In the genomic region with DNA sequence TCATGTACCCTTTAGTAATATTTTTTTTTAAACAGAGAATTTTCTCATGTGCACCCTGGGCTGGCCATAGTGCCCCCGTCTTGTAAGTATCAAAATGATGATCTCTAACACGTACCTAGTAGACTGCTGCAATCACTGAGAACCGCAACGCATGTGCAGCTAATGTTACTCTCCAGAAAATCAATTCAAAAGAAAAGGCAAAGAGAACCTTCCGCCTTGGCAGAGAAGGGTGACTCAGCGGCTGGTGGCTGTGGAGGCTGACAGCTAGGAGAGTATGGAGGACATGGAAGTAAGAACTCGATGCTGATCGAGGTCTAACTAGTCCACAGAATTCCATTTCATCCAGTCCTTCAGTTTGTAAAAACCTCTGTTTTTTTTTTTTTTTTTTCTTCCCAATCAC, we compare ENCODE assay signal across 27 mouse cellular contexts.
A peak's percentile ranks its signal among the peaks of the same experiment; 100 is the strongest.
DNase-seq lines count a peak whose midpoint lies in the region; ATAC-seq and TF ChIP-seq lines count a peak whose summit lies in the region.
"Had no signal": no experiment of that assay in that cellular context is flagged by ENCODE, and none has a peak within 500 bp of the region (broad histone marks: within the 10 kb centered on the region; RNA-seq: fewer than 3 reads in every experiment).

No protein-coding gene starts in this region.

- no peaks in the 10 kb centered on the region for H3K9me3 ChIP-seq in hindbrain, embryonic 14.5 days (ENCODE audit: control insufficient read depth, low read length)
- H3K9me3 ChIP-seq: embryonic facial prominence, embryonic 13.5 days; forebrain, embryonic 13.5 days; kidney, embryonic 15.5 days; limb, embryonic 13.5 days; liver, embryonic 13.5 days; midbrain, embryonic 12.5 days; neural tube, embryonic 15.5 days; stomach, embryonic 15.5 days had no signal

- peak; percentile 50 to 69 for DNase-seq in adrenal gland, adult (ENCODE audit: inconsistent age in 2 of 2, low spot score in 1 of 2)
- DNase-seq in adrenal gland, adult 18-20 months (ENCODE audit: low spot score in 2 of 2): no peak
- peak; percentile 8 to 11 for DNase-seq in left cerebral cortex, postnatal 36 days (ENCODE audit: low spot score in 2 of 2)
- no peak for DNase-seq in left cerebral cortex, postnatal 10 days (ENCODE audit: extremely low spot score in 1 of 2, low spot score in 2 of 2)
- peak; percentile 26 for DNase-seq in brain, embryonic 14.5 days (ENCODE audit: low read depth)
- no peak for DNase-seq in hindbrain, embryonic 14.5 days (ENCODE audit: low spot score)
- DNase-seq: cerebellum, adult 11 months; cerebellum, adult 9-11 months; gastrocnemius, postnatal 14 days; kidney, adult 11 months; layer of hippocampus, adult 9-11 months; liver, embryonic 13.5 days; lung, adult 2 months; thymus, adult 18-20 months; thymus, postnatal 36 days had no signal

- H3K4me1 ChIP-seq in hindbrain, embryonic 14.5 days (replicated peaks; ENCODE audit: control insufficient read depth, insufficient read depth, low read length): no peaks in the 10 kb centered on the region
- H3K4me1 ChIP-seq: kidney, embryonic 15.5 days; liver, embryonic 13.5 days; stomach, embryonic 15.5 days had no signal

- TF ChIP-seq CTCF in brain, embryonic 14.5 days (IDR thresholded peaks at IDR 0.05; ENCODE audit: borderline replicate concordance, extremely low read depth, insufficient read depth, insufficient read length): no peak

- no peak overlapping the region for H3K9ac ChIP-seq in hindbrain, embryonic 14.5 days
- H3K9ac ChIP-seq: embryonic facial prominence, embryonic 13.5 days; forebrain, embryonic 13.5 days; kidney, embryonic 15.5 days; limb, embryonic 13.5 days; liver, embryonic 13.5 days; midbrain, embryonic 12.5 days; neural tube, embryonic 15.5 days; stomach, embryonic 15.5 days had no signal

- H3K27me3 ChIP-seq in hindbrain, embryonic 14.5 days (ENCODE audit: control insufficient read depth, insufficient read depth, low read length): no peaks in the 10 kb centered on the region
- H3K27me3 ChIP-seq: embryonic facial prominence, embryonic 13.5 days; forebrain, embryonic 13.5 days; kidney, embryonic 15.5 days; limb, embryonic 13.5 days; liver, embryonic 13.5 days; midbrain, embryonic 12.5 days; neural tube, embryonic 15.5 days; stomach, embryonic 15.5 days had no signal

- 84% methylated on average over 8 of the region's 8 CpGs for WGBS in hindbrain, embryonic 14.5 days

- TF ChIP-seq POLR2A in brain, embryonic 14.5 days (IDR thresholded peaks at IDR 0.05; ENCODE audit: borderline replicate concordance, extremely low read depth, insufficient read depth, insufficient read length, poor library complexity, severe bottlenecking): no peak

- no peak overlapping the region for H3K27ac ChIP-seq in hindbrain, embryonic 14.5 days
- H3K27ac ChIP-seq: embryonic facial prominence, embryonic 13.5 days; forebrain, embryonic 13.5 days; kidney, embryonic 15.5 days; left cerebral cortex, adult 2 months; limb, embryonic 13.5 days; liver, embryonic 13.5 days; midbrain, embryonic 12.5 days; neural tube, embryonic 15.5 days; stomach, embryonic 15.5 days had no signal

- intact Hi-C loops in left cerebral cortex, postnatal 36 days (cut with DNase I): no loop called here
- intact Hi-C loops in left cerebral cortex, postnatal 10 days (cut with DNase I): no loop called here

- ATAC-seq in hindbrain, embryonic 14.5 days (ENCODE audit: low FRiP score): no peak
- no peak for ATAC-seq in erythroid progenitor cell, adult 5-6 weeks (replicated peaks; ENCODE audit: low FRiP score, poor library complexity, severe bottlenecking)
- ATAC-seq: activated CD4-positive, CD25-positive, alpha-beta regulatory T cell, adult 4 months; forebrain, embryonic 13.5 days had no signal

- no peak overlapping the region for H3K4me2 ChIP-seq in hindbrain, embryonic 14.5 days (replicated peaks)
- H3K4me2 ChIP-seq: embryonic facial prominence, embryonic 13.5 days; forebrain, embryonic 13.5 days; heart, embryonic 11.5 days; kidney, embryonic 15.5 days; limb, embryonic 13.5 days; liver, embryonic 13.5 days; midbrain, embryonic 12.5 days; neural tube, embryonic 15.5 days; stomach, embryonic 15.5 days had no signal

- H3K4me3 ChIP-seq in hindbrain, embryonic 14.5 days (replicated peaks; ENCODE audit: low read length): no peak overlapping the region
- H3K4me3 ChIP-seq: embryonic facial prominence, embryonic 13.5 days; erythroblast, embryonic 14.5 days; forebrain, embryonic 13.5 days; kidney, embryonic 15.5 days; left cerebral cortex, adult 2 months; limb, embryonic 13.5 days; liver, embryonic 13.5 days; midbrain, embryonic 12.5 days; neural tube, embryonic 15.5 days; stomach, embryonic 15.5 days had no signal

- no peaks in the 10 kb centered on the region for H3K36me3 ChIP-seq in hindbrain, embryonic 14.5 days (replicated peaks; ENCODE audit: control insufficient read depth, insufficient read depth)
- H3K36me3 ChIP-seq: embryonic facial prominence, embryonic 13.5 days; limb, embryonic 13.5 days; liver, embryonic 13.5 days; midbrain, embryonic 12.5 days; neural tube, embryonic 15.5 days; stomach, embryonic 15.5 days had no signal

Comparison
In these comparisons a context has a peak if more than half of its experiments do, and no peak if none do; other contexts are left out.
1. DNase-seq: peak in adrenal gland, adult (2 of 2), left cerebral cortex, postnatal 36 days (2 of 2) and brain, embryonic 14.5 days (single experiment); none in adrenal gland, adult 18-20 months (0 of 2), left cerebral cortex, postnatal 10 days (0 of 2) and hindbrain, embryonic 14.5 days (single experiment).